Comparison of ENCODE assay signal across 9 mouse cellular contexts in genomic region chr10:45873805-45874780, GRCm38 (mm10).
DNase-seq lines count a peak whose midpoint lies in the region; ATAC-seq and TF ChIP-seq lines count a peak whose summit lies in the region.
"Had no signal": no experiment of that assay in that cellular context is flagged by ENCODE, and none has a peak within 500 bp of the region (broad histone marks: within the 10 kb centered on the region; RNA-seq: fewer than 3 reads in every experiment).

No protein-coding gene starts in this region.

- no peaks in the 10 kb centered on the region for H3K9me3 ChIP-seq in lung, postnatal 0 days (ENCODE audit: low read length)
- H3K9me3 ChIP-seq in stomach, postnatal 0 days (ENCODE audit: control insufficient read depth, low read length): no peaks in the 10 kb centered on the region

- 0 out of 2 replicates have a peak overlapping the region, but pooled peaks have one; percentile 3 for H3K4me3 ChIP-seq in heart, adult 2 months
- no peak overlapping the region for H3K4me3 ChIP-seq in lung, postnatal 0 days (ENCODE audit: low read depth, low read length)
- no peak overlapping the region for H3K4me3 ChIP-seq in stomach, postnatal 0 days (ENCODE audit: low read depth, low read length)

- no peak overlapping the region for H3K9ac ChIP-seq in heart, adult 2 months (ENCODE audit: low read depth, low read length)
- H3K9ac ChIP-seq in lung, postnatal 0 days (replicated peaks; ENCODE audit: low read depth): no peak overlapping the region
- H3K9ac ChIP-seq in stomach, postnatal 0 days (ENCODE audit: low read length): no peak overlapping the region

- no peaks in the 10 kb centered on the region for H3K27me3 ChIP-seq in heart, adult 2 months (ENCODE audit: control insufficient read depth, insufficient read depth, low read length)
- no peaks in the 10 kb centered on the region for H3K27me3 ChIP-seq in lung, postnatal 0 days (replicated peaks; ENCODE audit: insufficient read depth, low read length)
- H3K27me3 ChIP-seq in stomach, postnatal 0 days (ENCODE audit: control insufficient read depth, insufficient read depth, low read length): no peaks in the 10 kb centered on the region

- no peak for DNase-seq in heart, adult 2 months
- no peak for DNase-seq in heart, adult 18-20 months
- no peak for DNase-seq in lung, postnatal 0 days (ENCODE audit: low spot score)
- no peak for DNase-seq in lung, postnatal 25 days (ENCODE audit: low spot score)
- peak; percentile 27 for DNase-seq in kidney, postnatal 10 days
- DNase-seq in stomach, postnatal 0 days (ENCODE audit: low spot score): no peak
- no peak for DNase-seq in ovary, postnatal 36 days (ENCODE audit: low spot score)
- no peak for DNase-seq in spleen, postnatal 4 days (ENCODE audit: low spot score in 2 of 2)
- DNase-seq: gastrocnemius, postnatal 36 days had no signal

- no peaks in the 10 kb centered on the region; the same call in 1 of the 2 replicates for H3K4me1 ChIP-seq in heart, adult 2 months (ENCODE audit: control insufficient read depth, insufficient read depth, low read length)
- no peaks in the 10 kb centered on the region for H3K4me1 ChIP-seq in lung, postnatal 0 days (ENCODE audit: insufficient read depth, low read depth, low read length)
- no peaks in the 10 kb centered on the region for H3K4me1 ChIP-seq in stomach, postnatal 0 days (replicated peaks; ENCODE audit: control insufficient read depth, insufficient read depth)

- no peak for TF ChIP-seq POLR2A in heart, adult 2 months (IDR thresholded peaks at IDR 0.05; ENCODE audit: insufficient read depth, low read depth, low read length)

- peak overlapping the region; percentile 32; the same call in 1 of the 2 replicates for H3K4me2 ChIP-seq in lung, postnatal 0 days (replicated peaks; ENCODE audit: low read depth, low read length)
- H3K4me2 ChIP-seq in stomach, postnatal 0 days (replicated peaks; ENCODE audit: low read depth): peak overlapping the region; percentile 23; the same call in 1 of the 2 replicates

- ATAC-seq in lung, postnatal 0 days: no peak
- no peak for ATAC-seq in stomach, postnatal 0 days (ENCODE audit: low FRiP score, low TSS enrichment)

- intact Hi-C loops in heart, adult 2 months (cut with DNase I): no loop called here

- no peak overlapping the region for H3K27ac ChIP-seq in heart, adult 2 months
- no peak overlapping the region for H3K27ac ChIP-seq in lung, postnatal 0 days (ENCODE audit: low read length)
- no peak overlapping the region for H3K27ac ChIP-seq in stomach, postnatal 0 days (replicated peaks)

- H3K36me3 ChIP-seq in heart, adult 2 months (ENCODE audit: control insufficient read depth, insufficient read depth, low read length): peaks cover 3% of the 10 kb centered on the region; the same call in 1 of the 2 replicates
- no peaks in the 10 kb centered on the region for H3K36me3 ChIP-seq in lung, postnatal 0 days (ENCODE audit: insufficient read depth, low read length)
- no peaks in the 10 kb centered on the region for H3K36me3 ChIP-seq in stomach, postnatal 0 days (ENCODE audit: control insufficient read depth, insufficient read depth, low read length)

- no peak for TF ChIP-seq EP300 in heart, adult 2 months (IDR thresholded peaks at IDR 0.05; ENCODE audit: insufficient read depth, low read depth, low read length)
- TF ChIP-seq EP300 in lung, postnatal 0 days (IDR thresholded peaks at IDR 0.05): no peak
- no peak for TF ChIP-seq EP300 in stomach, postnatal 0 days (optimal IDR thresholded peaks at IDR 0.05)

- H3K79me2 ChIP-seq in heart, adult 2 months (replicated peaks; ENCODE audit: control insufficient read depth, insufficient read depth, low read length): no peaks in the 10 kb centered on the region

- no peak for TF ChIP-seq CTCF in heart, adult 2 months (IDR thresholded peaks at IDR 0.05)
- no peak for TF ChIP-seq CTCF in lung, postnatal 0 days (IDR thresholded peaks at IDR 0.05)
- TF ChIP-seq CTCF in stomach, postnatal 0 days (IDR thresholded peaks at IDR 0.05; ENCODE audit: low read depth): no peak

- WGBS in heart, adult 2 months: 68% methylated on average over 14 of the region's 14 CpGs
- 49% methylated on average over 14 of the region's 14 CpGs for WGBS in lung, postnatal 0 days
- 51% methylated on average over 14 of the region's 14 CpGs for WGBS in stomach, postnatal 0 days
